Mouse (Mus musculus): ENCODE data around the gene Sorl1. TPM values are rescaled to one million over a fixed set of nuclear protein-coding genes. Genes with fewer than 3 reads are reported as not detected.

Sorl1 gene
- total and polyA plus RNA-seq, 3 experiments: 2.5 to 12.3 (median 6.3) TPM

DNA sequence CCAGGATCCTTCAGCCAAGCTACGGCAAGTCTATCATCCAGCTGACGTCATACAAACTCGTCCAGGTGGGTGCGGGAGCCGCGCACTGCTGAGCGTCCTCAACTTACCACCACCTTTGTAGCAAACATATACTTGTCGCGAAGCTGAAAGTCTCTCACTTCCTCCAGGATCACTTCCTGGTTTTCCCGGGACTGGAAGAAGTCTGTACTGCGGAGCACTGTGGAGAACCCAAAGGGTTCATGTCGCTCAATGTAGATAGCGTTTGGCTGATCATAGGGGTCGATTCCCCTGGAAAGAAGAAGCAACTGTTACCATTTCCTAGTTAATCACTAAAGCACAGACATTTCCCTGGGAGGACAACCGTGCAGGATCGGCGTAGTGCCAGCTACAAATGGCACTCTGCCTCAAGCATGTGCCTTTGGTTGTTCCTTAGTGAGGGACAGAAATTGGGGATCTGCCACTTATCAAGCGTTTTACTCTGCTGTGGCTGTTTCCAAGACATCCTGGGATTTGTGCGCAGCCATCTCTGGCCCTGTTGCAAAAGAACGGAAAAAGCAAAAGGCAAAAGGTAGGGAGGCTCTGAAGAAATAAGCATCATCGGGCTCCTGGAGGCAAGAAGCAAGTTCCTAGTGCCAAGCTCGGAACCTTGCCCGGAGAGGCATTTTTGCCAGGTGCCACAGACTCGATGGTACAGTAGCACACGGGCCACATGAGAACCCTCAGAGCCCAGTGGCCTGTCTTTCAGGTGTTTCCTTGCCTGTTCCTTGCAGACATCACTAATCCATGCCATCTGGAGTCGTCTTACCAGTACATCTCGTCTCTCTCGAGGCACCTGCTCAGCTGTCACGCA, 42.2 kb downstream of the Sorl1 start:
- in situ Hi-C loops (cut with MboI; ENCODE audit: low pct_ligation_motif_present, low pct_unique_long_range_greater_than_20kb, low sequenced_read_pairs): no loop called here
- Histone ChIP-seq H3K27ac (ENCODE audit: insufficient read depth, low read depth) (no peak overlapping the region), H3K4me2 (ENCODE audit: insufficient read depth, low read depth, poor library complexity, severe bottlenecking) (no peak overlapping the region), H3K4me3 (replicated peaks in 1 of 3; ENCODE audit: low read depth in 2 of 3, low read length in 2 of 3, poor library complexity in 1 of 3) (no peak overlapping the region), H3K4me1 (ENCODE audit: control insufficient read depth in 1 of 2, insufficient read depth in 2 of 2) (peaks cover 6 to 52% of the 10 kb centered on the region in 2 experiments), H3K79me2 (replicated peaks; ENCODE audit: control insufficient read depth, extremely low read depth, insufficient read depth, poor library complexity, severe bottlenecking) (no peaks in the 10 kb centered on the region), H3K9ac (ENCODE audit: insufficient read depth, low read depth) (no peak overlapping the region), H3K9me3 (replicated peaks; ENCODE audit: low read length) (peaks cover 3% of the 10 kb centered on the region), H3K27me3 (replicated peaks) (no peaks in the 10 kb centered on the region), H3K36me3 (replicated peaks in 1 of 2; ENCODE audit: control insufficient read depth in 1 of 2, insufficient read depth in 1 of 2, low read length in 1 of 2) (peaks cover 0 to 32% of the 10 kb centered on the region in 2 experiments)
- DNase-seq (ENCODE audit: extremely low read depth): no peak
- no peak for TF ChIP-seq MYC (IDR thresholded peaks at IDR 0.05; ENCODE audit: low read depth, low read length)
- TF ChIP-seq ZMIZ1 (IDR thresholded peaks at IDR 0.05; ENCODE audit: low read depth, low read length): no peak
- TF ChIP-seq EP300 (IDR thresholded peaks at IDR 0.05; ENCODE audit: low read length): no peak
- TF ChIP-seq TBP (conservative IDR thresholded peaks at IDR 0.05; ENCODE audit: low read depth, low read length): no peak
- no peak for TF ChIP-seq NRF1 (IDR thresholded peaks at IDR 0.05; ENCODE audit: low read depth, low read length)
- TF ChIP-seq ETS1 (conservative IDR thresholded peaks at IDR 0.05; ENCODE audit: low read depth, low read length): no peak
- TF ChIP-seq CTCF (conservative IDR thresholded peaks at IDR 0.05 in 1 of 2, IDR thresholded peaks at IDR 0.05 in 1 of 2; ENCODE audit: low read depth in 2 of 2, low read length in 2 of 2): no peak
- TF ChIP-seq USF2 (conservative IDR thresholded peaks at IDR 0.05; ENCODE audit: low read depth, low read length): no peak
- no peak for TF ChIP-seq ZNF384 (IDR thresholded peaks at IDR 0.05; ENCODE audit: low read depth, low read length)
- no peak for TF ChIP-seq MXI1 (IDR thresholded peaks at IDR 0.05; ENCODE audit: low read depth, low read length)
- TF ChIP-seq JUND (conservative IDR thresholded peaks at IDR 0.05; ENCODE audit: low read depth, low read length): no peak
- TF ChIP-seq PAX5 (IDR thresholded peaks at IDR 0.05; ENCODE audit: low read length): no peak
- TF ChIP-seq MAZ (IDR thresholded peaks at IDR 0.05; ENCODE audit: low read depth, low read length): no peak
- TF ChIP-seq KAT2A (IDR thresholded peaks at IDR 0.05; ENCODE audit: insufficient replicate concordance, low read length): no peak
- dilution Hi-C loops (cut with MboI; ENCODE audit: extremely low pct_ligation_motif_present, extremely low pct_unique_long_range_greater_than_20kb, low sequenced_read_pairs): no loop called here

DNA sequence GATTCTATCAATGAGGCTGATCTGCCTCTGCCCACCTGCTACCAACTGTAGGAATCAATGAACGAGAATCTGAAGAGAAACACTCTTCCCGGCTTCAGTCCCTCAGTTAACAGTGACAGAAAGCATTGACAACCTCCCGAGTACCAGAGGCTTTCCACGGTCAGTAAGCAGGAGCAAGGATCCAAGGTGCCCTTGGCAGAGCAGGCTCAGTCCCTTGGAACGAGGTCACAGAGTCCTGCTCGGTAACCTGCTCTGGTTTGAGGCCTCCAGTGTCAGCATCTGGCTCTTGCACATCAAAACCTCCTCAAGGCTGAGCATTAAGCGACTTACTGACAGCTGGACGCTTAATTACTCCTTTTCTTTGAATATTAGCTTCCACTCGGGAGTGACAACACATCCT, 43.4 kb downstream of the Sorl1 start:
- Histone ChIP-seq H3K9me3 (replicated peaks; ENCODE audit: low read length) (peaks cover 3% of the 10 kb centered on the region), H3K4me2 (ENCODE audit: insufficient read depth, low read depth, poor library complexity, severe bottlenecking) (no peak overlapping the region), H3K79me2 (replicated peaks; ENCODE audit: control insufficient read depth, extremely low read depth, insufficient read depth, poor library complexity, severe bottlenecking) (no peaks in the 10 kb centered on the region), H3K27ac (ENCODE audit: insufficient read depth, low read depth) (no peak overlapping the region), H3K4me1 (ENCODE audit: control insufficient read depth in 1 of 2, insufficient read depth in 2 of 2) (peaks cover 6 to 42% of the 10 kb centered on the region in 2 experiments), H3K4me3 (replicated peaks in 1 of 3; ENCODE audit: low read depth in 2 of 3, low read length in 2 of 3, poor library complexity in 1 of 3) (no peak overlapping the region), H3K36me3 (replicated peaks in 1 of 2; ENCODE audit: control insufficient read depth in 1 of 2, insufficient read depth in 1 of 2, low read length in 1 of 2) (peaks cover 0 to 36% of the 10 kb centered on the region in 2 experiments), H3K9ac (ENCODE audit: insufficient read depth, low read depth) (no peak overlapping the region), H3K27me3 (replicated peaks) (no peaks in the 10 kb centered on the region)
- in situ Hi-C loops (cut with MboI; ENCODE audit: low pct_ligation_motif_present, low pct_unique_long_range_greater_than_20kb, low sequenced_read_pairs): no loop called here
- dilution Hi-C loops (cut with MboI; ENCODE audit: extremely low pct_ligation_motif_present, extremely low pct_unique_long_range_greater_than_20kb, low sequenced_read_pairs): no loop called here
- no peak for DNase-seq (ENCODE audit: extremely low read depth)
- no peak for TF ChIP-seq E2F4 (IDR thresholded peaks at IDR 0.05; ENCODE audit: insufficient replicate concordance, low read depth, low read length)
- TF ChIP-seq GABPA (IDR thresholded peaks at IDR 0.05; ENCODE audit: insufficient replicate concordance, low read depth, low read length): no peak
- TF ChIP-seq IRF4 (IDR thresholded peaks at IDR 0.05; ENCODE audit: low read depth, low read length): no peak
- no peak for TF ChIP-seq TBP (conservative IDR thresholded peaks at IDR 0.05; ENCODE audit: low read depth, low read length)
- no peak for TF ChIP-seq RCOR1 (conservative IDR thresholded peaks at IDR 0.05; ENCODE audit: low read depth, low read length)
- TF ChIP-seq MAFK (IDR thresholded peaks at IDR 0.05; ENCODE audit: insufficient replicate concordance, low read length): no peak

Data from CH12.LX (cell line).